Mouse (Mus musculus) layer of hippocampus, adult 9-10 months (tissue): Measurements from ENCODE around the gene Rab3b.
A peak's percentile ranks its signal among the peaks of the same experiment; 100 is the strongest.
"Not testable (repeated sequence)": the region's sequence is repeated elsewhere in the genome, so short reads cannot be mapped to it uniquely, and the experiment has no call there.

Experiments
- DNase-seq: peaks from one replicate; pipeline ENCODE4 v3.0.0; 2022; ENCODE audit warnings: low spot score

Gene Rab3b

GRCm38 (mm10) chr4:108900421-108900820 lies 21.6 kb downstream of the Rab3b start:
- DNase-seq = no peak

- no peak for DNase-seq
These were observed 24.0 kb downstream of the Rab3b start for GRCm38 (mm10) chr4:108902886-108903285.

- DNase-seq = no peak
These were observed 24.5 kb downstream of the Rab3b start for GRCm38 (mm10) chr4:108903346-108903745.

- DNase-seq = no peak
These were observed 25.2 kb downstream of the Rab3b start for GRCm38 (mm10) chr4:108904076-108904475.

- no peak for DNase-seq
These were observed 25.9 kb downstream of the Rab3b start for GRCm38 (mm10) chr4:108904790-108905189.

GRCm38 (mm10) chr4:108905859-108906258 lies 27.0 kb downstream of the Rab3b start:
- DNase-seq = no peak

GRCm38 (mm10) chr4:108907475-108907874 lies 28.6 kb downstream of the Rab3b start:
- no peak for DNase-seq

- DNase-seq = no peak
These were observed 31.1 kb downstream of the Rab3b start for GRCm38 (mm10) chr4:108909872-108910425.

- no peak for DNase-seq
These were observed 33.0 kb downstream of the Rab3b start for GRCm38 (mm10) chr4:108911866-108912265.

- no peak for DNase-seq
These were observed 34.3 kb downstream of the Rab3b start for GRCm38 (mm10) chr4:108913180-108913579.

GRCm38 (mm10) chr4:108914391-108914790 lies 35.5 kb downstream of the Rab3b start:
- DNase-seq = no peak

GRCm38 (mm10) chr4:108915101-108915500 lies 36.2 kb downstream of the Rab3b start:
- DNase-seq = no peak

- no peak for DNase-seq
These were observed 38.8 kb downstream of the Rab3b start for GRCm38 (mm10) chr4:108917654-108918053.

GRCm38 (mm10) chr4:108927945-108928344 lies 49.1 kb downstream of the Rab3b start:
- not testable (repeated sequence) for DNase-seq

GRCm38 (mm10) chr4:108933163-108933562 lies 54.3 kb downstream of the Rab3b start:
- no peak for DNase-seq

- DNase-seq = no peak
These were observed 56.0 kb downstream of the Rab3b start for GRCm38 (mm10) chr4:108934856-108935255.

- DNase-seq = peak; percentile 30
These were observed 59.2 kb downstream of the Rab3b start for GRCm38 (mm10) chr4:108937848-108938771.

- no peak for DNase-seq
These were observed 62.0 kb downstream of the Rab3b start for GRCm38 (mm10) chr4:108940681-108941473.

GRCm38 (mm10) chr4:108942171-108942570 lies 63.3 kb downstream of the Rab3b start:
- DNase-seq = no peak

- DNase-seq = no peak
These were observed 64.3 kb downstream of the Rab3b start for GRCm38 (mm10) chr4:108942986-108943720.

- peak; percentile 40 for DNase-seq
These were observed 70.3 kb downstream of the Rab3b start for GRCm38 (mm10) chr4:108949168-108949567.

GRCm38 (mm10) chr4:108950201-108950600 lies 71.3 kb downstream of the Rab3b start:
- DNase-seq = no peak
